Mouse (Mus musculus): ENCODE results near the gene Rgs11.

Gene Rgs11

GRCm38 (mm10) chr17:26231156-26231555 lies 28.4 kb downstream of the Rgs11 start:
- in situ Hi-C loops (cut with MseI, MboI), result no loop called here

GRCm38 (mm10) chr17:26232863-26233262 lies 30.1 kb downstream of the Rgs11 start:
- in situ Hi-C loops (cut with MseI, MboI), result no loop called here

- in situ Hi-C loops (cut with MseI, MboI), result no loop called here
Observed at GRCm38 (mm10) chr17:26234386-26234785, 31.6 kb downstream of the Rgs11 start.

GRCm38 (mm10) chr17:26235077-26235815 lies 32.5 kb downstream of the Rgs11 start:
- in situ Hi-C loops (cut with MseI, MboI), result no loop called here

- in situ Hi-C loops (cut with MseI, MboI), result no loop called here
Observed at GRCm38 (mm10) chr17:26237667-26238066, 34.9 kb downstream of the Rgs11 start.

GRCm38 (mm10) chr17:26239551-26239950 lies 36.8 kb downstream of the Rgs11 start:
- in situ Hi-C loops (cut with MseI, MboI), result no loop called here

GRCm38 (mm10) chr17:26240120-26240790 lies 37.5 kb downstream of the Rgs11 start:
- in situ Hi-C loops (cut with MseI, MboI), result no loop called here

- in situ Hi-C loops (cut with MseI, MboI), result no loop called here
Observed at GRCm38 (mm10) chr17:26240990-26241389, 38.2 kb downstream of the Rgs11 start.

- in situ Hi-C loops (cut with MseI, MboI), result no loop called here
Observed at GRCm38 (mm10) chr17:26243471-26244100, 40.8 kb downstream of the Rgs11 start.

- in situ Hi-C loops (cut with MseI, MboI), result no loop called here
Observed at GRCm38 (mm10) chr17:26244101-26244841, 41.5 kb downstream of the Rgs11 start, which contains the start of gene Fam234a. Gene Fam234a (minus strand): TSS chr17:26244242.

- in situ Hi-C loops (cut with MseI, MboI), result no loop called here
Observed at GRCm38 (mm10) chr17:26251886-26252538, 49.3 kb downstream of the Rgs11 start.

DNA sequence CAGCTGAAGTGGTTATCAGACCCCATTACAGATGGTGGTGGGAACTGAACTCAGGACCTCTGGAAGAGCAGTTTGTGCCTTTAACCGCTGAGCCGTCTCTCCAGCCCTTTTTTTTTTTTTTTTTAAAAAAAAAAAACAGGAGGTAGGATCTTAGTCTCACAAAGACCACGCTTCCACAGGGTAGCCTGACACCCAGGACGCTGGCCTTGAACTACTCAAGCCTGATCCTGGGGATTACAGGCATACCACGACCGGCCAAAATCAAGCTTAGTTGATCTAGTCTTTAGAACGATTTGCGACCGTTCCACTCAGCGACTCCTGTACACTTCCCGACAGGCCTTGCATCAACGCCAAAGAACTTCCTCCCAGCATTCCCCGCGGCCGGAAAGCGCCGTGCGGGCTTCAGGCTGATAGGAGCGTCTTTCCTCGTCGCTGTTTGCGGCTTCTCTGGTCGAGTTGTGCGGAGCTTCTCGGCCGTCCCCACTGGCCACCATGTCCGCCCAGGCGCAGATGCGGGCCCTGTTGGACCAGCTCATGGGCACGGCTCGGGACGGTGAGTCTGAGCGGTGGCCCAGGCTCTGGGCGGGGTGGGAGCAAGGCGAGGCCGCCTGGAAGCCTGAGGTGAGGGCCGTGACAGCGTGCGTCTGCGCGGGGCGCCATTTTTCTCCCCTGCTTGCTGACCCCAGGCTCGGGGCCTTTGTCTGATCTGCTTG lies 49.9 kb downstream of the Rgs11 start, which contains the start of gene Luc7l:
Gene Luc7l (plus strand): TSS at position 358 of the 713 bp plus-strand sequence.
- in situ Hi-C loops (cut with MseI, MboI), result no loop called here

DNA sequence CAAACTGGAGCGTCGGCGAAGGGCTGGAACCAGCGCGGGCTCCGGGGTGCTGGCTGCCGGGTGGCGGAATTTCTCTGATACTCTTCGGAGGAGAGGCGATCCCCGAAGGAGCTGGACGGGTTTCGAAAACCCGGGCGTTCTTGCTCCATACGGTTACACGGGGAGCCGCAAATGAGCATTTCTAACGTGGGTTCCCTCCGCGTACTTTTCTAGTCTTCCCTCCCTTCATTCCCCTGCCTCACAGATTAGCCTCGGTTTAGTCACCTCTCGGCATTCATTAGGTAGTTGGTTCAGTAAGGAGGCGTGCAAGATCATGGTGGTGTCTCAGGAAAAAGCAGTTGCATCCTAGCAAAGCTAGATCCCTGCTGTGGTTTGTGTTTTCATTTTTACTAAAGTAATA lies 50.6 kb downstream of the Rgs11 start:
- in situ Hi-C loops (cut with MseI, MboI), result no loop called here

- in situ Hi-C loops (cut with MseI, MboI), result no loop called here
Observed at GRCm38 (mm10) chr17:26255313-26255712, 52.6 kb downstream of the Rgs11 start.

Measured in mouse trophoblast stem cell (cell line).